Mouse (Mus musculus) thymus, adult 2 months (tissue): ENCODE measurements at regions not wholly inside any gene's neighbourhood (a gene's known extent, or its start where the extent isn't known, plus 50 kb on each side); places are given as distances from the start of the nearest gene placed in this dataset.

Source experiments
- CTCF ChIP-seq: fragments of 200-500 bp; IDR thresholded peaks from 2 replicates; pipeline ENCODE4 v1.5.1; 2012; ENCODE audit warnings: mild to moderate bottlenecking, control low read depth, low read length, moderate library complexity, borderline replicate concordance; ENCODE audit not compliant: control insufficient read depth, poor library complexity, insufficient read depth; ENCODE audit errors: extremely low read depth
- POLR2A ChIP-seq: fragments of 200-500 bp; IDR thresholded peaks from 2 replicates; pipeline ENCODE4 v1.6.1; 2012; ENCODE audit warnings: mild to moderate bottlenecking, low read length, control low read depth, moderate library complexity; ENCODE audit not compliant: control insufficient read depth, poor library complexity, insufficient read depth; ENCODE audit errors: extremely low read depth

GRCm38 (mm10) chr8:117959501-117959900 is 157.8 kb upstream of the Mphosph6 start:
- TF ChIP-seq POLR2A (no peak), CTCF (no peak)
